19 mouse cellular contexts compared by ENCODE assay signal in genomic region chr14:103951899-103952298, GRCm38 (mm10).
A peak's percentile ranks its signal among the peaks of the same experiment; 100 is the strongest.
DNase-seq lines count a peak whose midpoint lies in the region; ATAC-seq lines count a peak whose summit lies in the region.
"Had no signal": no experiment of that assay in that cellular context is flagged by ENCODE, and none has a peak within 500 bp of the region (broad histone marks: within the 10 kb centered on the region; RNA-seq: fewer than 3 reads in every experiment).

No protein-coding gene starts in this region.

- H3K4me1 ChIP-seq in midbrain, embryonic 11.5 days (ENCODE audit: control insufficient read depth, insufficient read depth, low read length) = peaks cover 8% of the 10 kb centered on the region
- H3K4me1 ChIP-seq in midbrain, embryonic 10.5 days = peaks cover 29% of the 10 kb centered on the region

- no peaks in the 10 kb centered on the region for H3K9me3 ChIP-seq in midbrain, embryonic 11.5 days (ENCODE audit: control insufficient read depth, low read length)
- H3K9me3 ChIP-seq in midbrain, embryonic 10.5 days (replicated peaks) = no peaks in the 10 kb centered on the region; the same call in 1 of the 2 replicates

- H3K36me3 ChIP-seq in midbrain, embryonic 11.5 days (ENCODE audit: control insufficient read depth, insufficient read depth, low read length) = no peaks in the 10 kb centered on the region
- no peaks in the 10 kb centered on the region for H3K36me3 ChIP-seq in midbrain, embryonic 10.5 days
- H3K36me3 ChIP-seq: G1E had no signal

- H3K4me2 ChIP-seq in midbrain, embryonic 11.5 days = no peak overlapping the region

- H3K27me3 ChIP-seq in midbrain, embryonic 11.5 days (ENCODE audit: control insufficient read depth, insufficient read depth, low read length) = no peaks in the 10 kb centered on the region
- H3K27me3 ChIP-seq in midbrain, embryonic 10.5 days (ENCODE audit: low read depth, poor library complexity, severe bottlenecking) = no peaks in the 10 kb centered on the region
- H3K27me3 ChIP-seq: CH12.LX, Patski had no signal

- no peak overlapping the region for H3K27ac ChIP-seq in midbrain, embryonic 11.5 days (ENCODE audit: low read depth, low read length)
- H3K27ac ChIP-seq in midbrain, embryonic 10.5 days (replicated peaks) = no peak overlapping the region

- no peak overlapping the region for H3K9ac ChIP-seq in midbrain, embryonic 11.5 days (ENCODE audit: low read length)

- no peak overlapping the region for H3K4me3 ChIP-seq in midbrain, embryonic 11.5 days (ENCODE audit: low read depth, low read length)
- no peak overlapping the region for H3K4me3 ChIP-seq in midbrain, embryonic 10.5 days

- no peak for ATAC-seq in midbrain, embryonic 11.5 days (ENCODE audit: low FRiP score)
- ATAC-seq: activated CD4-positive, CD25-positive, alpha-beta regulatory T cell, adult 4 months; CD4-positive, CD25-positive, alpha-beta regulatory T cell, adult 4 months; Patski had no signal

- peak; percentile 55 for DNase-seq in heart, adult 11 months
- DNase-seq in heart, postnatal 14 days = no peak
- peak; percentile 75 for DNase-seq in midbrain, embryonic 11.5 days (ENCODE audit: low spot score, missing footprints)
- DNase-seq in midbrain, embryonic 10.5 days (ENCODE audit: low spot score) = no peak
- DNase-seq: adrenal gland, adult 2 months; adrenal gland, adult 8-10 months; adrenal gland, postnatal 10 days; adrenal gland, postnatal 14 days; adrenal gland, postnatal 25 days; adrenal gland, postnatal 36 days; B cell, adult 2 months; cerebellum, adult 11 months; cerebellum, adult 11-12 months; cerebellum, adult 18-20 months had no signal

- WGBS in midbrain, embryonic 11.5 days = 74% methylated on average over 6 of the region's 6 CpGs
- 82% methylated on average over 6 of the region's 6 CpGs for WGBS in midbrain, embryonic 10.5 days

- intact Hi-C loops in heart, postnatal 14 days (cut with DNase I) = no loop called here

Comparison
In these comparisons a context has a peak if more than half of its experiments do, and no peak if none do; other contexts are left out.
1. DNase-seq: peak in heart, adult 11 months (single experiment) and midbrain, embryonic 11.5 days (single experiment); none in heart, postnatal 14 days (0 of 2) and midbrain, embryonic 10.5 days (single experiment).